Mouse (Mus musculus) forebrain, embryonic 16.5 days (tissue): ENCODE results near the gene Dkk3. TPM values are rescaled to one million over a fixed set of nuclear protein-coding genes. Genes with fewer than 3 reads are reported as not detected.

Source experiments
- ATAC-seq: fragments of 200-750 bp; cut with Nextera tagmentation; 2 replicates; pipeline ENCODE4 v1.8.0; 2017; ENCODE audit warnings: mild to moderate bottlenecking, moderate library complexity
- H3K27ac ChIP-seq: fragments of 300-500 bp; sonication (generic); 2 replicates; pipeline ENCODE4 v1.5.1; 2014; ENCODE audit warnings: low read length, control low read depth
- H3K27me3 ChIP-seq: fragments of 300-500 bp; sonication (generic); replicated peaks from 2 replicates; pipeline ENCODE4 v1.6.1; 2014; ENCODE audit warnings: low read length; ENCODE audit not compliant: control insufficient read depth, insufficient read depth
- H3K36me3 ChIP-seq: fragments of 300-500 bp; sonication (generic); 2 replicates; pipeline ENCODE4 v1.6.1; 2014; ENCODE audit not compliant: control insufficient read depth, insufficient read depth
- H3K4me1 ChIP-seq: fragments of 300-500 bp; sonication (generic); replicated peaks from 2 replicates; pipeline ENCODE4 v1.6.1; 2014; ENCODE audit warnings: low read length; ENCODE audit not compliant: control insufficient read depth, insufficient read depth
- H3K4me2 ChIP-seq: fragments of 300-500 bp; sonication (generic); 2 replicates; pipeline ENCODE4 v1.6.1; 2014; ENCODE audit warnings: mild to moderate bottlenecking, low read length, control low read depth
- H3K4me3 ChIP-seq: fragments of 300-500 bp; sonication (generic); replicated peaks from 2 replicates; pipeline ENCODE4 v1.5.1; 2014; ENCODE audit warnings: mild to moderate bottlenecking, low read length, control low read depth
- H3K9ac ChIP-seq: fragments of 300-500 bp; sonication (generic); replicated peaks from 2 replicates; pipeline ENCODE4 v1.6.1; 2014; ENCODE audit warnings: low read depth, low read length, control low read depth
- H3K9me3 ChIP-seq: fragments of 300-500 bp; sonication (generic); 2 replicates; pipeline ENCODE4 v1.6.1; 2016; ENCODE audit warnings: low read length; ENCODE audit not compliant: control insufficient read depth
- WGBS: fragments of 180-500 bp; shearing (Covaris S2); extraction: QIAGEN DNeasy Blood & Tissue Kit; methylation state at CpG from one replicate; pipeline ENCODE4 v1.1.7; 2014; 5-methylcytosine and 5-hydroxymethylcytosine counted together
- polyA plus RNA-seq: library from polyadenylated mRNA; unstranded; fragments of >200 nt; fragmentation: Nextera tagmentation; extraction: Ambion mirVana; gene quantifications from 2 replicates; pipeline ENCODE4 v1.2.1, GENCODE M21; 2015

Gene Dkk3
- polyA plus RNA-seq, 1 experiment from 2014 or later: 22.0 TPM

DNA sequence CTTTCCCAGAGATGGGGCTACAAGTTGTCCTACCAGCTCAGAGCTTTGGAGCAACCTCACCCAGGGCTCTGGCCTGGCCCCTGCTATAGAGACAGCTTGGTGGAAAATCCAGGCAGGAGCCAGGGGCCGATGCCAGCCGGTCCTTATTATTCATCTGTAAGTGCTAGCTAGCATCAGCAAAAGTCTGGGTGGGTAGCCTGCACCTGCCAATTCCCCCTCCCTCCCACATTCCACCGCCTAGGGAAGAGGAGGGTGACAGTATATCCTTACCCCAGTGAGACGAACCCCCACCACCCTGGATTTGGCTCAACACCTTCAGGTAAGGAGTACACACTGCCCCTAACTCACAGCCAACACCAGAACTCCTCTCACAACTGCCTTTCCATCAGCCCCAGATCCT lies 30.9 kb downstream of the Dkk3 start:
- Histone ChIP-seq H3K4me3 (no peak overlapping the region), H3K4me2 (no peak overlapping the region), H3K27ac (no peak overlapping the region), H3K36me3 (no peaks in the 10 kb centered on the region), H3K4me1 (peaks cover 14% of the 10 kb centered on the region), H3K9ac (no peak overlapping the region), H3K27me3 (no peaks in the 10 kb centered on the region), H3K9me3 (no peaks in the 10 kb centered on the region)
- 68% methylated on average over 3 of the region's 4 CpGs for WGBS
- ATAC-seq: no peak; the same call in 1 of the 2 replicates

DNA sequence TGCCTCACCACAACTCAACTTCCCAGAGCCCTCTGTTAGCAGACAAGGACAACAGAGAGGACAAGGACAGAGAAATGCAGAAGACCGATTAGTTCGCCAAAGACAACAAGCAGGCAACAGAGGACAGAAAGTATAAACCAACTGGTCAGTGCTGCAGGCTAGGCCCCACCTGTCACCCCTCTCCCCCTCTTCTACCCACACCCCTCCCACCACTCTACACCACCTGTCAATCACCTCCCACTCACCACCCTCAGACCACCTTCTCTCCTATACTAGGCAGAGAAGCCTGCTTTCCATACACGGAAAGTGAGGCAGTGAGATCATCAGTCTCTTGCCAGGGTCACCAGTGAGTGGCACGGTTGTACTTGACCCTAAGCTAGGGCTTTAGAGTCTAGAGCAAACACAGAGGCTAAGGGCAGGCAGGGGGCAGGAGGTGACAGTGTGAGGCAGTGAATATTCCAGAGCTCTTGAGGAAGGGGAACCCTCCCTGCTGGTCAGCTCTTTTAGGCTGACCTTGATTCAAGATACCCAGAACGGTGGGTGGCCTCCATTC lies 31.7 kb downstream of the Dkk3 start:
- Histone ChIP-seq H3K4me1 (peaks cover 12% of the 10 kb centered on the region), H3K27me3 (no peaks in the 10 kb centered on the region), H3K36me3 (no peaks in the 10 kb centered on the region), H3K4me2 (no peak overlapping the region), H3K4me3 (no peak overlapping the region), H3K27ac (no peak overlapping the region), H3K9ac (no peak overlapping the region), H3K9me3 (no peaks in the 10 kb centered on the region)
- no peak for ATAC-seq
- WGBS: 76% methylated on average over 5 of the region's 5 CpGs

DNA sequence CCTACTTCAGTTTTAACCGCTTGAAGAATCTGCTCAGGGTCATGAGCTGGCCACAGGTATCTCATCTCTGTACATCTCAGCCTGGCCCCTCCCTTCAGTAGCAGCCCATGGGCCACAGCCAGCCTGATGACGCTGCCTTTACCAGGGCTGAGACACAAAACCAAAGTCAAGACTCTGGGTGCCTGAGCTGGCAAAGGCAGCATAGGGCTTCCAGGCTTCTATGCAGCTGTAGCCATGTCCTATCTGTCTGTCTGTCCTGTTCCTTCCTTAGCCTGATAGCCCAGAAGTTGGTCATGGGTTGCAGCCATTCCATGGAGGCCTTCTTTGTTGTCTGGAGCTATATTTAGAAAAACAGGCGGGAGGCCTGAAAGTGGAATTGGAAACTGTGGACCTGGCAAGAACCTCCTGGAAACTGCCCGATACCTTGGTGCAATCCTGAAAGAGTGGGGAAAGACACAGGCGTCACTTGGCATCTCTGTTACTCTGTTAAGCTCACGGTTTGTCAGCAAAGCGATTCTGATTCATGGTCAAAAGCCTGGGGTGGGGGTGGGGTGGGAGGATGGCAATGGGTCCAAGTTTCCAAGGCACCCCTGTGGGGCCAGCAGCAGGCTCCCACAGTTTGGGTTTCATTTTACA lies 33.1 kb downstream of the Dkk3 start:
- H3K4me3 ChIP-seq: no peak overlapping the region
- H3K27me3 ChIP-seq: no peaks in the 10 kb centered on the region
- no peak overlapping the region for H3K27ac ChIP-seq
- no peak overlapping the region for H3K4me2 ChIP-seq
- WGBS: 81% methylated on average over 7 of the region's 7 CpGs
- H3K9me3 ChIP-seq: no peaks in the 10 kb centered on the region
- H3K9ac ChIP-seq: no peak overlapping the region
- H3K36me3 ChIP-seq: no peaks in the 10 kb centered on the region
- ATAC-seq: no peak
- peaks cover 8% of the 10 kb centered on the region for H3K4me1 ChIP-seq

DNA sequence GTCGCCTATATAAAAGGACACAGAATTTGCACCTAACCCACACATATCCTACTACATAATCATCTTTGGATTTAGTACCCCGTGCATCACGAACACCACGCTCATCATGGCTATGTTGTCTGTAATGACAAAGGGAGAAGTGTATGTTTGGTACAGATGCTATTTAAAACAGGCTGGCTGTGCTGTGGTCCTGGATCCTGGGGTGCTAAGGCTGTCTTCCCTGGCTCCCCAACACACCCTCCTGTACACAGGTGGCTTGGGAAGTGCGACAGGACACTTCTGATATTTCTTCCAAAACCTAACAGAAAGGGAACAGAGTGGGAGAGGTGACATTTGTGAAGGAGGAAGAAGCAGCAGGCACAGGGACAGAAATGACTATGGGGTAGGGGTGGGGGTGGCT lies 35.2 kb downstream of the Dkk3 start:
- 93% methylated on average over 5 of the region's 5 CpGs for WGBS

DNA sequence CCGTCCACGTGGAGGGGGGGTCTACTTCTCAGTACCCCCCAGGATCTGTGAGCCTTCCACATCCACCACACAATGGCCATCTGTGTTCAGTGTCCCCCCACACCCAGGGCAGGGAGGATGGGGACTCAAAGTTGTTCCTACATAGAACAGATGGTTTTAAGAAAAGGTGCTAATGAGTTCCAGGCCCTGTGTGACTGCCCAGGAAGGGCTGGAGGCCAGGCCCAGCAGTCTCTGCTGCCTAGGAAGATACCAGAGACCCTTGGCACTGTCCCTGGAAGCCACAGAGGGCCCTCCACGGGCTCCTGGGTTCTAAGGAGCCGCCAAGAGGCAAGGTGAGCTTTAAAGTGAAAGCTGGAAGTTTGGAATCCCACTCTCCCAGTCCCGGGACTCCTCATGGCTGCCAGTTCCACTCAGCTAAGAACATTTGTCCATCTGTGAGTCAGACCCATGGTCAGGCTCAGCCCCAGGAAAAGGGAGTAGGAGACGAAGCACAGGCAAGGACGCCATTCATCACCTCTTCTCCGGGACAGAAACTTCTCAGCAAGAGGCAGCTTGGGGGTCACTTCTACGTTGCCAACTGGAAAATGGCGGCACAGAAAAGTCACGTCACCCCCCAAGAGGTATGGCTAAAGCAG lies 36.9 kb downstream of the Dkk3 start:
- WGBS: 84% methylated on average over 11 of the region's 11 CpGs
- peak; percentile 18; the same call in 1 of the 2 replicates for ATAC-seq
- H3K9ac ChIP-seq: no peak overlapping the region
- H3K4me1 ChIP-seq: no peaks in the 10 kb centered on the region; the same call in none of the 2 replicates
- H3K27ac ChIP-seq: no peak overlapping the region
- no peak overlapping the region for H3K4me2 ChIP-seq
- no peaks in the 10 kb centered on the region for H3K36me3 ChIP-seq
- no peaks in the 10 kb centered on the region for H3K9me3 ChIP-seq
- no peak overlapping the region for H3K4me3 ChIP-seq
- no peaks in the 10 kb centered on the region for H3K27me3 ChIP-seq

More for the DNA sequence above, 35.2 kb downstream of the Dkk3 start:
- Histone ChIP-seq H3K9me3 (no peaks in the 10 kb centered on the region), H3K36me3 (no peaks in the 10 kb centered on the region), H3K4me1 (peaks cover 4% of the 10 kb centered on the region), H3K27ac (no peak overlapping the region), H3K27me3 (no peaks in the 10 kb centered on the region), H3K4me2 (no peak overlapping the region), H3K9ac (no peak overlapping the region), H3K4me3 (no peak overlapping the region)
- no peak for ATAC-seq

DNA sequence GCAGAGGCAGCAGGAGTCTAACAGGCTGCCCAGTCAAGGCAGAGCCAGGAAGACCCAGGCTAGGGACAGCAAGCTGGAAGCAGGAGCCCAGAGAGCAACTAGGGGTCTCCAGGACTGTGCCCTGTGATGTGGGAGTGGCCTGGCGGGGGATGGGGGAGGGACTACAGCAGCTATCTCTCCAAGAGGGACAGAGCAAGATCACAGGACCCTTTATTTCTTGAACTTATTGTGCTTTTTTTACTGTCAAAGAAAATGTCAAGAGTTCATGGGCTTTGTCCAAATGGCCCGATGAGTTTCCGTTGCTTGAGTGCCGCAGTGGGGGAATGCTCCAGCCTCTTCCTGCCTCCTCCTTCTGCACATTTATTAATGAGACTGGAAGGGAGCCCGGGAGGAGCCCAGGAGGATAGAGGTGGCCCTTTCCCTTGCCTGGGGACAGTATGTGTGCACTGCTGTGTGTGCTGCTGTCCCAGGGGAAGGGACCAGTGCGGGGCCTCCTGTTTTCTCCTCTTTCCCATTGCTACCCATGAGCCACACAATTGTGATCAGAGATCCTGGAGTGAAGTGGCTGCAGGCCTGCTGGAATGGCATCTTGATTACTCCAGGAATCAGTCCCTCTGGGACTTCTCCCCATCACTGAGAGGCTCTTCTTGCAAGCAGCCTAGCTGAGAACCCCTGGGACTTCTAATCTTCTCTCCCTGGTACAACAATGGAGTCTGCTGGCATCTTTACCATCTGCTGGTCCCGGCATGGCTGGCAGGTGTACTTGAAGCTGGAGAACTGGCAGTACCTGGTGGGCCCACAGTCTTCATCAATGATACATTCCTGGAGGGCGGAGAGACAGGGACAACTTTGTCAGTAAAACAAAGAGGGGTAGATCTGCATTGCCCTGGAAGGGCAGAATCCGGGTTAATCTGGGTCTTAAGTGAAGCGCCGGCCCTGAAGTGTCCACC lies 37.7 kb downstream of the Dkk3 start:
- Histone ChIP-seq H3K9ac (no peak overlapping the region), H3K4me3 (no peak overlapping the region), H3K4me1 (no peaks in the 10 kb centered on the region; the same call in none of the 2 replicates), H3K27ac (no peak overlapping the region), H3K4me2 (no peak overlapping the region), H3K36me3 (no peaks in the 10 kb centered on the region), H3K9me3 (no peaks in the 10 kb centered on the region), H3K27me3 (no peaks in the 10 kb centered on the region)
- no peak for ATAC-seq
- 69% methylated on average over 11 of the region's 11 CpGs for WGBS

DNA sequence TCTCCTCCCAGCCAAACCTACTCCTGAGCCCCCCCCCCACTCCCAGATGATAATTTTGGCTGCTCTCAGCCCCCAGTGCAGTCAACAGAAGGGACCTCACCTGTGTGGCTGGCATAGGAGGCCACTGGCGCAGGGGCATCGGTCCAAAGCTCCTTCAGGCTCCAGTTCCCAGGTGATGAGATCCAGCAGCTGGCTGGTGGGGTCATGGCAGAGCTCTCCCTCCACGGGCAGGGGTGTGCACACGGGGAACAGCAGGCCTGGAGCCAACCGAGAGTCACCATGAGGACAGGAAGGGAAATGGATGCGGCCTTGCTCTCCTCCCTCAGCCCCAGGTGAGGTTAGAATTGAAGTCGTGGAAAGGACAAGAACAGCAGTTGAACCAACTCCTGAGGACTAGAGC lies 39.6 kb downstream of the Dkk3 start:
- Histone ChIP-seq H3K36me3 (no peaks in the 10 kb centered on the region), H3K27ac (no peak overlapping the region), H3K4me2 (no peak overlapping the region), H3K9ac (no peak overlapping the region), H3K27me3 (no peaks in the 10 kb centered on the region), H3K9me3 (no peaks in the 10 kb centered on the region), H3K4me3 (no peak overlapping the region), H3K4me1 (no peaks in the 10 kb centered on the region; the same call in none of the 2 replicates)
- ATAC-seq: no peak
- 90% methylated on average over 7 of the region's 7 CpGs for WGBS

DNA sequence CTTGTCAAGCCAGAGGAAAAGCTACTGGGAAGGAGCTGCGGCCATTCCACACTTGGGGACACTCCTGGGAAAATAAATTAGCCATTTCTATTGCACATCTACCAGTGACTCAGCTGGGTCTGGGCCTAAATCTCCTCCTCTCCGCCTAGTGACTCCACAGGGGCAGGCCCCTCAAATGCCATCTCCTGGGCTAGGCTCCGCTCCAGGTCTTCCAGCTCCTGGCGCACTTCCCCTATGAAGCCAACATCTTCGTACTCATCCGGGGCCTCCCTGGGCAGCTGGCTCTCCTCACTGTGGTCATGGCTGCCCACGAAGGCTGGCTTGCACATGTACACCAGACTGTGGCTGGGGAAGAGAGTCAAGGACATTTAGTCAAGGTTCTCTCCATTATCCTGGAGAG lies 40.8 kb downstream of the Dkk3 start:
- Histone ChIP-seq H3K4me3 (no peak overlapping the region), H3K9me3 (no peaks in the 10 kb centered on the region), H3K9ac (no peak overlapping the region), H3K27ac (no peak overlapping the region), H3K4me2 (no peak overlapping the region), H3K4me1 (no peaks in the 10 kb centered on the region; the same call in none of the 2 replicates), H3K36me3 (no peaks in the 10 kb centered on the region), H3K27me3 (no peaks in the 10 kb centered on the region)
- WGBS: 92% methylated on average over 7 of the region's 7 CpGs
- no peak for ATAC-seq

DNA sequence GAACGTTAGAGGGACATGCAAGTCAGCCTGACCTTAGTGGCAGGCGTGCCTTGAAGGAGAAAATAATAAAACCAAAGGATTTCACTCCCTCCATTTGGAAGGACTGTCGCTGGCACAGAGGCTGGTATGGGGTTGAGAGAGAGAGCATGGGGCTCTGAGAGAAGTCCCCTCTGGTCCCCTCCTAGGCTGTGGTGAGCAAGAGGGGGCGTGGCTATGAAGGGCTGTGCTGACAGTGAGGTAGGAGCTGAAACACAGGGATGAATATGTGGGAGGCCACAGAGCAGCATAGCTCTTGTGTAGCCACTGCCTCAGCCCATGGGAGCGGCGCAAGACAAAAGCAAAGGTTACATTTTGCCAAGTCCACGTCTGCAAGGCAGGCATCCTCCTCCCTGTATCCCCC lies 41.4 kb downstream of the Dkk3 start:
- no peak overlapping the region for H3K9ac ChIP-seq
- no peak overlapping the region for H3K27ac ChIP-seq
- H3K9me3 ChIP-seq: no peaks in the 10 kb centered on the region
- WGBS: 77% methylated on average over 7 of the region's 7 CpGs
- H3K4me2 ChIP-seq: no peak overlapping the region
- H3K4me3 ChIP-seq: no peak overlapping the region
- H3K27me3 ChIP-seq: no peaks in the 10 kb centered on the region
- no peaks in the 10 kb centered on the region; the same call in none of the 2 replicates for H3K4me1 ChIP-seq
- ATAC-seq: 0 out of 2 replicates have a peak, but pooled peaks have one; percentile 19
- no peaks in the 10 kb centered on the region for H3K36me3 ChIP-seq
